Mouse (Mus musculus) gastrocnemius, postnatal 10 days (tissue): ENCODE data around the gene Cnnm4. TPM values are rescaled to one million over a fixed set of nuclear protein-coding genes. Genes with fewer than 3 reads are reported as not detected.
"Not testable (repeated sequence)": the region's sequence is repeated elsewhere in the genome, so short reads cannot be mapped to it uniquely, and the experiment has no call there.

ENCODE experiments used
- DNase-seq: peaks from one replicate; pipeline ENCODE4 v3.0.0; 2021; ENCODE audit warnings: mixed read lengths
- total RNA-seq, 2 experiments: library from RNA; stranded (reverse); gene quantifications; 2 replicates each; pipeline ENCODE4 v1.2.3; 2021

Cnnm4 gene
- total RNA-seq, 2 experiments from 2014 or later: 4.3 to 5.7 TPM

GRCm38 (mm10) chr1:36518259-36518658, 46.8 kb downstream of the Cnnm4 start:
- DNase-seq: no peak

GRCm38 (mm10) chr1:36519626-36520025, 48.2 kb downstream of the Cnnm4 start:
- DNase-seq: no peak

GRCm38 (mm10) chr1:36522210-36522609, 50.8 kb downstream of the Cnnm4 start:
- no peak for DNase-seq

- no peak for DNase-seq
These were observed 52.1 kb downstream of the Cnnm4 start for GRCm38 (mm10) chr1:36523332-36524013.

GRCm38 (mm10) chr1:36524058-36524457, 52.6 kb downstream of the Cnnm4 start:
- no peak for DNase-seq

- DNase-seq: no peak
These were observed 54.4 kb downstream of the Cnnm4 start for GRCm38 (mm10) chr1:36525774-36526173.

GRCm38 (mm10) chr1:36526903-36527302, 55.5 kb downstream of the Cnnm4 start:
- no peak for DNase-seq

- no peak for DNase-seq
These were observed 56.9 kb downstream of the Cnnm4 start for GRCm38 (mm10) chr1:36528351-36528750.

- no peak for DNase-seq
These were observed 57.9 kb downstream of the Cnnm4 start for GRCm38 (mm10) chr1:36529274-36529673.

- DNase-seq: no peak
These were observed 58.5 kb downstream of the Cnnm4 start for GRCm38 (mm10) chr1:36529875-36530274.

- DNase-seq: no peak
These were observed 59.1 kb downstream of the Cnnm4 start for GRCm38 (mm10) chr1:36530485-36530884.

GRCm38 (mm10) chr1:36530962-36531361, 59.5 kb downstream of the Cnnm4 start:
- DNase-seq: no peak

- DNase-seq: no peak
These were observed 60.0 kb downstream of the Cnnm4 start for GRCm38 (mm10) chr1:36531461-36531860.

GRCm38 (mm10) chr1:36533546-36533945, 62.1 kb downstream of the Cnnm4 start:
- DNase-seq: no peak

- DNase-seq: no peak
These were observed 63.2 kb downstream of the Cnnm4 start for GRCm38 (mm10) chr1:36534595-36535058.

- peak; percentile 80 for DNase-seq
These were observed 64.3 kb downstream of the Cnnm4 start for GRCm38 (mm10) chr1:36535477-36536396.

GRCm38 (mm10) chr1:36536397-36536728, 64.9 kb downstream of the Cnnm4 start:
- no peak for DNase-seq

GRCm38 (mm10) chr1:36536783-36537182, 65.4 kb downstream of the Cnnm4 start, which contains the start of gene Ankrd23:
TSS of gene Ankrd23 (minus strand) at chr1:36536883.
- not testable (repeated sequence) for DNase-seq

- DNase-seq: no peak
These were observed 67.3 kb downstream of the Cnnm4 start for GRCm38 (mm10) chr1:36538727-36539126.

- DNase-seq: peak; percentile 73
These were observed 67.8 kb downstream of the Cnnm4 start, which contains the start of gene Gm42417 for GRCm38 (mm10) chr1:36539186-36539585. TSS of gene Gm42417 (minus strand) at chr1:36539429.

GRCm38 (mm10) chr1:36540132-36540531, 68.7 kb downstream of the Cnnm4 start:
- no peak for DNase-seq

- DNase-seq: no peak
These were observed 69.4 kb downstream of the Cnnm4 start for GRCm38 (mm10) chr1:36540807-36541206.

- DNase-seq: no peak
These were observed 70.4 kb downstream of the Cnnm4 start for GRCm38 (mm10) chr1:36541844-36542243.
